Mouse (Mus musculus) forebrain, embryonic 13.5 days (tissue): ENCODE data around the gene Pitpnm2. TPM values are rescaled to one million over a fixed set of nuclear protein-coding genes. Genes with fewer than 3 reads are reported as not detected.

Source experiments
- ATAC-seq: fragments of 200-750 bp; cut with Nextera tagmentation; 2 replicates; pipeline ENCODE4 v1.8.0; 2017
- H3K27ac ChIP-seq: fragments of 300-500 bp; sonication (generic); 2 replicates; pipeline ENCODE4 v1.5.1; 2015; ENCODE audit warnings: inconsistent platforms, mild to moderate bottlenecking, moderate library complexity
- H3K27me3 ChIP-seq: fragments of 300-500 bp; sonication (generic); 2 replicates; pipeline ENCODE4 v1.6.1; 2015; ENCODE audit warnings: mild to moderate bottlenecking, inconsistent platforms
- H3K36me3 ChIP-seq: fragments of 300-500 bp; sonication (generic); 2 replicates; pipeline ENCODE4 v1.6.1; 2015; ENCODE audit warnings: mild to moderate bottlenecking, inconsistent platforms; ENCODE audit not compliant: poor library complexity, severe bottlenecking
- H3K4me1 ChIP-seq: fragments of 300-500 bp; sonication (generic); 2 replicates; pipeline ENCODE4 v1.6.1; 2015; ENCODE audit warnings: inconsistent platforms
- H3K4me2 ChIP-seq: fragments of 300-500 bp; sonication (generic); 2 replicates; pipeline ENCODE4 v1.6.1; 2015; ENCODE audit warnings: inconsistent platforms, mild to moderate bottlenecking, moderate library complexity
- H3K4me3 ChIP-seq: fragments of 300-500 bp; sonication (generic); 2 replicates; pipeline ENCODE4 v1.5.1; 2015; ENCODE audit warnings: mild to moderate bottlenecking, inconsistent platforms
- H3K9ac ChIP-seq: fragments of 300-500 bp; sonication (generic); 2 replicates; pipeline ENCODE4 v1.6.1; 2015; ENCODE audit warnings: mild to moderate bottlenecking, inconsistent platforms
- H3K9me3 ChIP-seq: fragments of 300-500 bp; sonication (generic); replicated peaks from 2 replicates; pipeline ENCODE4 v1.6.1; 2016; ENCODE audit warnings: inconsistent platforms
- WGBS: fragments of 180-500 bp; shearing (Covaris S2); methylation state at CpG from one replicate; pipeline ENCODE4 v1.1.7; 2015; 5-methylcytosine and 5-hydroxymethylcytosine counted together
- polyA plus RNA-seq: library from polyadenylated mRNA; unstranded; fragments of >200 nt; fragmentation: Nextera tagmentation; extraction: Ambion mirVana; gene quantifications from 2 replicates; pipeline ENCODE4 v1.2.1, GENCODE M21; 2015

Pitpnm2 gene
- polyA plus RNA-seq, 1 experiment from 2014 or later, result 5.4 TPM

- Histone ChIP-seq H3K27me3 (no peaks in the 10 kb centered on the region), H3K4me1 (peaks cover 70% of the 10 kb centered on the region), H3K4me3 (no peak overlapping the region), H3K9ac (no peak overlapping the region), H3K27ac (peak overlapping the region; percentile 48; the same call in 1 of the 2 replicates), H3K4me2 (no peak overlapping the region), H3K9me3 (no peaks in the 10 kb centered on the region), H3K36me3 (no peaks in the 10 kb centered on the region)
- 88% methylated on average over 12 of the region's 12 CpGs for WGBS
- ATAC-seq, result no peak
Observed at GRCm38 (mm10) chr5:124168428-124169223, 80.9 kb downstream of the Pitpnm2 start.

DNA sequence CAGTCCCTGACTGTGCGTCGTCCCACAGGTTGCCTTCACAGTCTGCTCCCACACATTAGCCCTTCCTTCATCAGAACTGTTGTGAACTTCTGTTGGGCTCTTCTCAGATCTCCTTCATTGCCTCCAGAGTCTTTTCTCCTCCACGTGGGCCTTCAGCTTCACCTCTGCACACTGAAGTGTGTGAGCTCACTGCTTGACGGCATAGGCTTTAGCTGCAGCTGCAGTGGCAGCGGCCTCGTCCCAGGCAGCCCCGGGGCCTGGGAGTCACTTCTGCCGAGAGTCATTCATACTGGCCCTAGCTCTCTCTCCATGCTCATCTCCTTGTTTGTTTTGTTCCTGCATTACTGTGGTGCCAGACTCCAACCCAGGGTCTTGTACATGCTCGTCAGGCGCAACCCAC, 81.9 kb downstream of the Pitpnm2 start:
- 69% methylated on average over 10 of the region's 10 CpGs for WGBS
- H3K27ac ChIP-seq, result no peak overlapping the region; the same call in 1 of the 2 replicates
- no peak for ATAC-seq
- H3K4me1 ChIP-seq, result peaks cover 72% of the 10 kb centered on the region
- no peak overlapping the region for H3K9ac ChIP-seq
- no peaks in the 10 kb centered on the region for H3K9me3 ChIP-seq
- H3K36me3 ChIP-seq, result no peaks in the 10 kb centered on the region
- H3K4me3 ChIP-seq, result no peak overlapping the region
- no peaks in the 10 kb centered on the region for H3K27me3 ChIP-seq
- no peak overlapping the region for H3K4me2 ChIP-seq

- peak overlapping the region; percentile 72 for H3K27ac ChIP-seq
- H3K36me3 ChIP-seq, result no peaks in the 10 kb centered on the region
- no peak overlapping the region for H3K4me2 ChIP-seq
- ATAC-seq, result no peak
- H3K4me1 ChIP-seq, result peaks cover 79% of the 10 kb centered on the region
- H3K9ac ChIP-seq, result no peak overlapping the region
- H3K9me3 ChIP-seq, result no peaks in the 10 kb centered on the region
- no peak overlapping the region for H3K4me3 ChIP-seq
- no peaks in the 10 kb centered on the region for H3K27me3 ChIP-seq
Observed at GRCm38 (mm10) chr5:124166741-124167140, 82.8 kb downstream of the Pitpnm2 start.

DNA sequence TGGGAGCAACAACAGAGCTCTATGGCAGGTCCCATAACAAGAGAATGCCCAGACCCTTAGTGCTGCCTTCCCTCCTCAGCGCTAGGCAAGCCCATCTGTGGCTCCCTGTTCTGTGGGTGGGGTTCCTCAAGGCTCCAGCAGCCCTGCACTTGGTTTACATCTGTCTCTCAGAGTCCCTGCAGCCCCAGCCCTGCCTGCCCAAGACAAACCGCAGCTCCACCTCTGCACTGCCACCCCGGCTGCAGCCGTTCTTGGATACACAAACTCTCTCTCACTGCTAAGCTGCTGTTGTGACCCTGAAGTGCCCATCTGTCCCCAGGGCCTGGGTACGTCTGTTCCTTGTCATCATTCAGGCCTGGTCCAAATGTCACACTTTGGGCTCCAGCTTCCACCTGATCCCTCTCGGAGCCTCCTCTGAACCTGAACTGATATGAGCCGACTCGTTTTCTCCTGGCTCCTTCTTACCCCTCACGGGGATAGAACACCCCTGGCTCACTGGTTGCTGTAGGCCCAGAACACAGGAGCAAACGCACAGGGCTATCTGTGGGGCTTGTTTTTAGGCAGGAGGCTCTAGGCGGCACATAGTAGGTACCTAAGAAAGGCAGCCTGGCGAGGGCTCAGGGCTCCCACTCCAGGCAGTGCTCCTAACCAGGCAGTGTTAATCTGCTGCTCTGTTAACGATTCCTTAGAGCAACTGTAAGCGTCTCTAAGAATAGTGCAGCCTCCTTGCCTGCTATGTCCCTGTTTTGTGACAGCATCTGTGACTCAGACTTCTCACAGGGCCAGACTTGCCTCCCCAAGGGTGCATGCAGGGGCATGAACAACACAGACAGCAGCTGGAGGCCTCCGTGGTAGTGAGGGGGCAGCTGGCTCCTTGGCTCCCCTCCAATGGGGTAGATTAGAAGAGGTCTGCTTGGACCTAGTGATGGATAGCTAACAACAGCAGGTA, 83.7 kb downstream of the Pitpnm2 start:
- peak overlapping the region; percentile 72 for H3K27ac ChIP-seq
- no peaks in the 10 kb centered on the region for H3K27me3 ChIP-seq
- peak; percentile 46; the same call in 1 of the 2 replicates for ATAC-seq
- no peak overlapping the region for H3K4me3 ChIP-seq
- no peaks in the 10 kb centered on the region for H3K9me3 ChIP-seq
- H3K4me2 ChIP-seq, result no peak overlapping the region
- peak overlapping the region; percentile 40; the same call in 1 of the 2 replicates for H3K9ac ChIP-seq
- no peaks in the 10 kb centered on the region for H3K36me3 ChIP-seq
- 40% methylated on average over 15 of the region's 15 CpGs for WGBS
- peaks cover 81% of the 10 kb centered on the region for H3K4me1 ChIP-seq

GRCm38 (mm10) chr5:124163445-124163844, 86.1 kb downstream of the Pitpnm2 start:
- H3K36me3 ChIP-seq, result no peaks in the 10 kb centered on the region
- no peak overlapping the region for H3K4me3 ChIP-seq
- H3K27ac ChIP-seq, result no peak overlapping the region
- H3K4me2 ChIP-seq, result no peak overlapping the region
- no peaks in the 10 kb centered on the region for H3K9me3 ChIP-seq
- no peak for ATAC-seq
- H3K27me3 ChIP-seq, result no peaks in the 10 kb centered on the region
- H3K9ac ChIP-seq, result no peak overlapping the region
- H3K4me1 ChIP-seq, result peaks cover 68% of the 10 kb centered on the region
- 81% methylated on average over 11 of the region's 11 CpGs for whole genome bisulfite sequencing

DNA sequence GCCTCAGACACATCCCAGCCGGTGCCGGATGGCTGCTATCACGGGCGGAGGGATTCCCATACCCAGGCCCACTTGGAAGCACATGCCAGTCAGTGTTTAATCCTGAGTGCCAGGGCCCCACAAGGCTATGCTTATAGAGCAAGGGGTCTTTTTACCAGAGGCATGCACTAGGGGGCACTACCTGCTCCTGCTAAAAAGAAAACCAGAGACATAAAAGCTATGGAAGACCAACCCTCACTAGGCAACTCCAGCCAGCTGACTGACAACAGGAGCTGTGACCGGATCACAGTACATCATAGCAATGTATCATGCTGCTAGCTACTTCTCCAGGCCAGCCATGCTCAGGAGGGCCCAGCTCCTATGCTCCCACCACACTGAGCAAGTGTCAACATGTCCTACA, 87.0 kb downstream of the Pitpnm2 start:
- WGBS, result 50% methylated on average over 5 of the region's 5 CpGs
- H3K36me3 ChIP-seq, result no peaks in the 10 kb centered on the region
- H3K27me3 ChIP-seq, result no peaks in the 10 kb centered on the region
- no peak overlapping the region for H3K27ac ChIP-seq
- no peak overlapping the region for H3K4me3 ChIP-seq
- no peak overlapping the region for H3K4me2 ChIP-seq
- H3K9ac ChIP-seq, result no peak overlapping the region
- ATAC-seq, result peak; percentile 60
- H3K4me1 ChIP-seq, result peaks cover 63% of the 10 kb centered on the region
- H3K9me3 ChIP-seq, result no peaks in the 10 kb centered on the region

DNA sequence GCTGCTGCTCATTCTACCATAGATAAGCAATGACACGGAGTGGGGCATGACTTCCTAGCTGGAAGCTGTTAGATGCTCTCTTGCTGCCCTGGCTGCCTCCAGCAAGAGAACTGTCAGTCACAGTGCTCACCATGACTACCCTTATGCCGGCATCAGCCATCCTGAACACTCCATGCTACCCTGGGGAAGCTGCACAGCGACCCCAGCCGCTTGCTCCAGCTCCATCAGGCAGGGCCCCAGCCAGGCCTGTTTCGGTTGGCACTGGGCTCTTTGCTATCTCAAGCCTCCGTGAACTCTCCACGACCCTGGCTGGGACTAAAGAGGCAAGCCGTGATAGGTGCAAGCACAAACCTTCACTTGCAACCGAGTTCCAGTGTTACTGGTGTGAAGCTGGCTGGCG, 87.7 kb downstream of the Pitpnm2 start:
- Histone ChIP-seq H3K9me3 (no peaks in the 10 kb centered on the region), H3K4me1 (peaks cover 56% of the 10 kb centered on the region), H3K4me3 (no peak overlapping the region), H3K27ac (no peak overlapping the region; the same call in 1 of the 2 replicates), H3K9ac (peak overlapping the region; percentile 30; the same call in 1 of the 2 replicates), H3K27me3 (no peaks in the 10 kb centered on the region), H3K36me3 (no peaks in the 10 kb centered on the region), H3K4me2 (no peak overlapping the region)
- 57% methylated on average over 10 of the region's 10 CpGs for WGBS
- ATAC-seq, result no peak

GRCm38 (mm10) chr5:124159453-124159852, 90.1 kb downstream of the Pitpnm2 start:
- H3K4me2 ChIP-seq, result no peak overlapping the region
- H3K9me3 ChIP-seq, result no peaks in the 10 kb centered on the region
- H3K27me3 ChIP-seq, result no peaks in the 10 kb centered on the region
- no peak overlapping the region for H3K4me3 ChIP-seq
- no peaks in the 10 kb centered on the region for H3K36me3 ChIP-seq
- H3K9ac ChIP-seq, result no peak overlapping the region
- no peak overlapping the region for H3K27ac ChIP-seq
- ATAC-seq, result no peak
- peaks cover 32% of the 10 kb centered on the region for H3K4me1 ChIP-seq
- 31% methylated on average over 7 of the region's 7 CpGs for WGBS

GRCm38 (mm10) chr5:124158305-124158704, 91.3 kb downstream of the Pitpnm2 start:
- peaks cover 20% of the 10 kb centered on the region for H3K4me1 ChIP-seq
- no peak for ATAC-seq
- no peak overlapping the region for H3K9ac ChIP-seq
- H3K27me3 ChIP-seq, result no peaks in the 10 kb centered on the region
- H3K36me3 ChIP-seq, result no peaks in the 10 kb centered on the region
- no peak overlapping the region for H3K4me2 ChIP-seq
- H3K27ac ChIP-seq, result no peak overlapping the region
- no peaks in the 10 kb centered on the region for H3K9me3 ChIP-seq
- 84% methylated on average over 4 of the region's 4 CpGs for WGBS
- H3K4me3 ChIP-seq, result no peak overlapping the region

GRCm38 (mm10) chr5:124155943-124156342, 93.6 kb downstream of the Pitpnm2 start:
- H3K9me3 ChIP-seq, result no peaks in the 10 kb centered on the region
- 86% methylated on average over 5 of the region's 5 CpGs for WGBS

GRCm38 (mm10) chr5:124152734-124153133, 96.8 kb downstream of the Pitpnm2 start:
- no peak overlapping the region for H3K4me3 ChIP-seq
- 97% methylated on average over 4 of the region's 4 CpGs for WGBS

More at GRCm38 (mm10) chr5:124155943-124156342, 93.6 kb downstream of the Pitpnm2 start:
- Histone ChIP-seq H3K4me1 (0 out of 2 replicates have a peak, but pooled peaks cover 5% of the 10 kb centered on the region), H3K27ac (no peak overlapping the region), H3K27me3 (no peaks in the 10 kb centered on the region), H3K36me3 (peaks cover 16% of the 10 kb centered on the region), H3K9ac (no peak overlapping the region), H3K4me3 (no peak overlapping the region), H3K4me2 (no peak overlapping the region)
- no peak for ATAC-seq

GRCm38 (mm10) chr5:124150895-124151294, 98.7 kb downstream of the Pitpnm2 start:
- H3K4me3 ChIP-seq, result no peak overlapping the region
- WGBS, result 73% methylated on average over 7 of the region's 7 CpGs
- H3K27me3 ChIP-seq, result no peaks in the 10 kb centered on the region
- H3K27ac ChIP-seq, result no peak overlapping the region
- no peak overlapping the region for H3K9ac ChIP-seq
- no peak for ATAC-seq
- peaks cover 32% of the 10 kb centered on the region for H3K36me3 ChIP-seq
- H3K4me2 ChIP-seq, result no peak overlapping the region
- H3K4me1 ChIP-seq, result no peaks in the 10 kb centered on the region
- no peaks in the 10 kb centered on the region for H3K9me3 ChIP-seq

More at GRCm38 (mm10) chr5:124152734-124153133, 96.8 kb downstream of the Pitpnm2 start:
- no peak overlapping the region for H3K4me2 ChIP-seq
- H3K4me1 ChIP-seq, result no peaks in the 10 kb centered on the region
- no peak for ATAC-seq
- H3K36me3 ChIP-seq, result peaks cover 28% of the 10 kb centered on the region
- no peak overlapping the region for H3K27ac ChIP-seq
- H3K9ac ChIP-seq, result no peak overlapping the region
- H3K27me3 ChIP-seq, result no peaks in the 10 kb centered on the region
- no peaks in the 10 kb centered on the region for H3K9me3 ChIP-seq
